Mouse (Mus musculus): ENCODE data around the gene Usf2. TPM values are rescaled to one million over a fixed set of nuclear protein-coding genes. Genes with fewer than 3 reads are reported as not detected.
"Not testable (repeated sequence)": the region's sequence is repeated elsewhere in the genome, so short reads cannot be mapped to it uniquely, and the experiment has no call there.

Usf2 gene
- total and polyA plus RNA-seq, 3 experiments = 69.9 to 132 (median 101) TPM

GRCm38 (mm10) chr7:30924071-30924470, 32.5 kb downstream of the Usf2 start:
- Histone ChIP-seq H3K4me1 (ENCODE audit: insufficient read depth, low read depth, low read length) (0 out of 2 replicates have a peak, but pooled peaks cover 3% of the 10 kb centered on the region), H3K36me3 (replicated peaks) (no peaks in the 10 kb centered on the region), H3K4me3 (ENCODE audit: low read depth, low read length) (no peak overlapping the region), H3K27me3 (ENCODE audit: insufficient read depth, low read length) (no peaks in the 10 kb centered on the region), H3K9me3 (replicated peaks) (no peaks in the 10 kb centered on the region)
- TF ChIP-seq TAL1 (conservative IDR thresholded peaks at IDR 0.05; ENCODE audit: low read depth, low read length) (no peak), POLR2AphosphoS5 (IDR thresholded peaks at IDR 0.05; ENCODE audit: insufficient replicate concordance, low read depth, low read length) (no peak), CTCF (IDR thresholded peaks at IDR 0.05; ENCODE audit: low read depth, low read length) (no peak)
- DNase-seq (ENCODE audit: low spot score) = no peak
- no peak for ATAC-seq (ENCODE audit: extremely low read depth, insufficient number of reproducible peaks, low FRiP score, poor library complexity, severe bottlenecking)

GRCm38 (mm10) chr7:30922490-30922889, 34.1 kb downstream of the Usf2 start:
- DNase-seq (ENCODE audit: low spot score); ATAC-seq (ENCODE audit: extremely low read depth, insufficient number of reproducible peaks, low FRiP score, poor library complexity, severe bottlenecking); H3K9me3 ChIP-seq (replicated peaks); H3K4me3 ChIP-seq (ENCODE audit: low read depth, low read length); H3K4me1 ChIP-seq (ENCODE audit: insufficient read depth, low read depth, low read length); H3K27me3 ChIP-seq (ENCODE audit: insufficient read depth, low read length); H3K36me3 ChIP-seq (replicated peaks): not testable (repeated sequence)

GRCm38 (mm10) chr7:30920217-30920616, 36.4 kb downstream of the Usf2 start:
- TF ChIP-seq TAL1 (conservative IDR thresholded peaks at IDR 0.05; ENCODE audit: low read depth, low read length) (no peak), CTCF (IDR thresholded peaks at IDR 0.05; ENCODE audit: low read depth, low read length) (no peak), GATA2 (IDR thresholded peaks at IDR 0.05; ENCODE audit: borderline replicate concordance, low read depth, low read length) (no peak), POLR2AphosphoS5 (IDR thresholded peaks at IDR 0.05; ENCODE audit: insufficient replicate concordance, low read depth, low read length) (no peak), GATA1 (IDR thresholded peaks at IDR 0.05; ENCODE audit: borderline replicate concordance, low read length) (no peak)
- ATAC-seq (ENCODE audit: extremely low read depth, insufficient number of reproducible peaks, low FRiP score, poor library complexity, severe bottlenecking) = peak; percentile 34
- no peak overlapping the region for H3K4me3 ChIP-seq (ENCODE audit: low read depth, low read length)
- H3K36me3 ChIP-seq (replicated peaks) = no peaks in the 10 kb centered on the region
- no peak for DNase-seq (ENCODE audit: low spot score)
- 0 out of 2 replicates have a peak, but pooled peaks cover 3% of the 10 kb centered on the region for H3K4me1 ChIP-seq (ENCODE audit: insufficient read depth, low read depth, low read length)
- H3K27me3 ChIP-seq (ENCODE audit: insufficient read depth, low read length) = peaks cover 4% of the 10 kb centered on the region; the same call in 1 of the 2 replicates
- H3K9me3 ChIP-seq (replicated peaks) = no peaks in the 10 kb centered on the region

GRCm38 (mm10) chr7:30917219-30917618, 39.4 kb downstream of the Usf2 start:
- H3K4me3 ChIP-seq (ENCODE audit: low read depth, low read length) = no peak overlapping the region
- H3K36me3 ChIP-seq (replicated peaks) = no peaks in the 10 kb centered on the region
- DNase-seq (ENCODE audit: low spot score) = no peak
- TF ChIP-seq TAL1 (conservative IDR thresholded peaks at IDR 0.05; ENCODE audit: low read depth, low read length) = no peak
- no peak for TF ChIP-seq GATA1 (IDR thresholded peaks at IDR 0.05; ENCODE audit: borderline replicate concordance, low read length)
- no peak for TF ChIP-seq GATA2 (IDR thresholded peaks at IDR 0.05; ENCODE audit: borderline replicate concordance, low read depth, low read length)
- no peak for TF ChIP-seq CTCF (IDR thresholded peaks at IDR 0.05; ENCODE audit: low read depth, low read length)
- no peak for TF ChIP-seq POLR2AphosphoS5 (IDR thresholded peaks at IDR 0.05; ENCODE audit: insufficient replicate concordance, low read depth, low read length)
- H3K9me3 ChIP-seq (replicated peaks) = no peaks in the 10 kb centered on the region
- peaks cover 4% of the 10 kb centered on the region; the same call in 1 of the 2 replicates for H3K27me3 ChIP-seq (ENCODE audit: insufficient read depth, low read length)
- H3K4me1 ChIP-seq (ENCODE audit: insufficient read depth, low read depth, low read length) = 0 out of 2 replicates have a peak, but pooled peaks cover 3% of the 10 kb centered on the region
- ATAC-seq (ENCODE audit: extremely low read depth, insufficient number of reproducible peaks, low FRiP score, poor library complexity, severe bottlenecking) = no peak

- Histone ChIP-seq H3K36me3 (replicated peaks) (no peaks in the 10 kb centered on the region), H3K9me3 (replicated peaks) (no peaks in the 10 kb centered on the region), H3K4me1 (ENCODE audit: insufficient read depth, low read depth, low read length) (0 out of 2 replicates have a peak, but pooled peaks cover 3% of the 10 kb centered on the region), H3K27me3 (ENCODE audit: insufficient read depth, low read length) (peaks cover 4% of the 10 kb centered on the region; the same call in 1 of the 2 replicates), H3K4me3 (ENCODE audit: low read depth, low read length) (no peak overlapping the region)
- ATAC-seq (ENCODE audit: extremely low read depth, insufficient number of reproducible peaks, low FRiP score, poor library complexity, severe bottlenecking) = no peak
- DNase-seq (ENCODE audit: low spot score) = no peak
- no peak for TF ChIP-seq GATA1 (IDR thresholded peaks at IDR 0.05; ENCODE audit: borderline replicate concordance, low read length)
- TF ChIP-seq POLR2AphosphoS5 (IDR thresholded peaks at IDR 0.05; ENCODE audit: insufficient replicate concordance, low read depth, low read length) = no peak
- TF ChIP-seq TAL1 (conservative IDR thresholded peaks at IDR 0.05; ENCODE audit: low read depth, low read length) = no peak
- no peak for TF ChIP-seq CTCF (IDR thresholded peaks at IDR 0.05; ENCODE audit: low read depth, low read length)
- no peak for TF ChIP-seq GATA2 (IDR thresholded peaks at IDR 0.05; ENCODE audit: borderline replicate concordance, low read depth, low read length)
Observed at GRCm38 (mm10) chr7:30916713-30917112, 39.9 kb downstream of the Usf2 start.

GRCm38 (mm10) chr7:30914732-30915131, 41.9 kb downstream of the Usf2 start, which contains the start of gene Mag:
Gene Mag, minus strand, starts transcription at chr7:30914873.
- ATAC-seq (ENCODE audit: extremely low read depth, insufficient number of reproducible peaks, low FRiP score, poor library complexity, severe bottlenecking) = no peak
- Histone ChIP-seq H3K4me1 (ENCODE audit: insufficient read depth, low read depth, low read length) (no peaks in the 10 kb centered on the region), H3K36me3 (replicated peaks) (no peaks in the 10 kb centered on the region), H3K4me3 (ENCODE audit: low read depth, low read length) (no peak within 1 kb of the TSS), H3K9me3 (replicated peaks) (no peaks in the 10 kb centered on the region), H3K27me3 (ENCODE audit: insufficient read depth, low read length) (peaks cover 4% of the 10 kb centered on the region; the same call in 1 of the 2 replicates)
- TF ChIP-seq CTCF (IDR thresholded peaks at IDR 0.05; ENCODE audit: low read depth, low read length) (no peak), TAL1 (conservative IDR thresholded peaks at IDR 0.05; ENCODE audit: low read depth, low read length) (no peak), POLR2AphosphoS5 (IDR thresholded peaks at IDR 0.05; ENCODE audit: insufficient replicate concordance, low read depth, low read length) (no peak), GATA2 (IDR thresholded peaks at IDR 0.05; ENCODE audit: borderline replicate concordance, low read depth, low read length) (no peak), GATA1 (IDR thresholded peaks at IDR 0.05; ENCODE audit: borderline replicate concordance, low read length) (no peak)
- DNase-seq (ENCODE audit: low spot score) = no peak

GRCm38 (mm10) chr7:30909773-30910172, 46.8 kb downstream of the Usf2 start:
- H3K27me3 ChIP-seq (ENCODE audit: insufficient read depth, low read length) = no peaks in the 10 kb centered on the region
- ATAC-seq (ENCODE audit: extremely low read depth, insufficient number of reproducible peaks, low FRiP score, poor library complexity, severe bottlenecking) = no peak
- no peak overlapping the region for H3K4me3 ChIP-seq (ENCODE audit: low read depth, low read length)
- TF ChIP-seq CTCF (IDR thresholded peaks at IDR 0.05; ENCODE audit: low read depth, low read length) (no peak), GATA2 (IDR thresholded peaks at IDR 0.05; ENCODE audit: borderline replicate concordance, low read depth, low read length) (no peak), TAL1 (conservative IDR thresholded peaks at IDR 0.05; ENCODE audit: low read depth, low read length) (no peak), POLR2AphosphoS5 (IDR thresholded peaks at IDR 0.05; ENCODE audit: insufficient replicate concordance, low read depth, low read length) (no peak), GATA1 (IDR thresholded peaks at IDR 0.05; ENCODE audit: borderline replicate concordance, low read length) (no peak)
- no peaks in the 10 kb centered on the region for H3K36me3 ChIP-seq (replicated peaks)
- DNase-seq (ENCODE audit: low spot score) = no peak
- no peaks in the 10 kb centered on the region for H3K4me1 ChIP-seq (ENCODE audit: insufficient read depth, low read depth, low read length)
- H3K9me3 ChIP-seq (replicated peaks) = no peaks in the 10 kb centered on the region

All from G1E (cell line).